Mouse (Mus musculus): ENCODE data around the gene Nsun5.

- TF ChIP-seq CTCF (IDR thresholded peaks at IDR 0.05; ENCODE audit: low read depth) (no peak), EP300 (IDR thresholded peaks at IDR 0.05; ENCODE audit: low read depth) (no peak)
Observed at GRCm38 (mm10) chr5:135408114-135408513, 38.4 kb downstream of the Nsun5 start.

Measured in liver, postnatal 0 days (tissue).